Mouse (Mus musculus) CH12.LX (cell line): ENCODE data around the gene Phrf1. TPM values are rescaled to one million over a fixed set of nuclear protein-coding genes. Genes with fewer than 3 reads are reported as not detected.
A peak's percentile ranks its signal among the peaks of the same experiment; 100 is the strongest.

ENCODE experiments used
- DNase-seq: peaks from one replicate; pipeline ENCODE4 v3.0.0-alpha.2; 2013; ENCODE audit errors: extremely low read depth
- H3K27ac ChIP-seq: 2 replicates; pipeline ENCODE4 v1.5.1; 2012; ENCODE audit warnings: low read depth, mild to moderate bottlenecking, control low read depth, moderate library complexity; ENCODE audit not compliant: insufficient read depth
- H3K27me3 ChIP-seq: replicated peaks from 2 replicates; pipeline ENCODE3; 2012; ENCODE audit warnings: inconsistent platforms
- H3K36me3 ChIP-seq, 2 experiments: replicated peaks in 1 of 2; 2 replicates each; pipeline versions ENCODE3 to v1.6.1; 2012; ENCODE audit warnings: inconsistent platforms in 1 of 2, low read length in 1 of 2, mild to moderate bottlenecking in 1 of 2, mixed read lengths in 1 of 2, moderate library complexity in 1 of 2; ENCODE audit not compliant: control insufficient read depth in 1 of 2, insufficient read depth in 1 of 2
- H3K4me1 ChIP-seq, 2 experiments: 2 replicates each; pipeline ENCODE4 v1.6.1; 2012; ENCODE audit warnings: inconsistent platforms in 1 of 2, moderate library complexity in 1 of 2; ENCODE audit not compliant: insufficient read depth in 2 of 2, control insufficient read depth in 1 of 2
- H3K4me2 ChIP-seq: 2 replicates; pipeline ENCODE4 v1.6.1; 2012; ENCODE audit warnings: low read depth, mild to moderate bottlenecking, control low read depth; ENCODE audit not compliant: poor library complexity, insufficient read depth, severe bottlenecking
- H3K4me3 ChIP-seq, 3 experiments: fragments of 150-350 bp in 1 of 3; sonication (generic) in 1 of 3; replicated peaks in 1 of 3; 2 replicates each; pipeline versions ENCODE3 to v1.5.1; 2011 to 2012; ENCODE audit warnings: low read depth in 2 of 3, low read length in 2 of 3, mild to moderate bottlenecking in 2 of 3, moderate library complexity in 2 of 3, control low read depth in 1 of 3, improper control_type of control experiment in 1 of 3, inconsistent platforms in 1 of 3, mixed read lengths in 1 of 3; ENCODE audit not compliant: poor library complexity in 1 of 3
- H3K79me2 ChIP-seq: replicated peaks from 2 replicates; pipeline ENCODE4 v1.6.1; 2012; ENCODE audit warnings: mild to moderate bottlenecking, moderate library complexity; ENCODE audit not compliant: control insufficient read depth, poor library complexity, insufficient read depth, severe bottlenecking; ENCODE audit errors: extremely low read depth
- H3K9ac ChIP-seq: 2 replicates; pipeline ENCODE4 v1.6.1; 2012; ENCODE audit warnings: low read depth, mild to moderate bottlenecking, control low read depth, moderate library complexity; ENCODE audit not compliant: insufficient read depth
- H3K9me3 ChIP-seq: replicated peaks from 2 replicates; pipeline ENCODE3; 2012; ENCODE audit warnings: low read length, inconsistent platforms, mixed read lengths
- BHLHE40 ChIP-seq: IDR thresholded peaks from 2 replicates; pipeline ENCODE4 v1.6.1; 2011; ENCODE audit warnings: mild to moderate bottlenecking, low read depth, low read length, improper control_type of control experiment
- ELF1 ChIP-seq: IDR thresholded peaks from 2 replicates; pipeline ENCODE4 v1.6.1; 2014; ENCODE audit warnings: low read depth, mild to moderate bottlenecking, inconsistent platforms, low read length, improper control_type of control experiment
- ETS1 ChIP-seq: conservative IDR thresholded peaks from 2 replicates; pipeline ENCODE4 v1.6.1; 2012; ENCODE audit warnings: low read depth, mild to moderate bottlenecking, inconsistent platforms, low read length, improper control_type of control experiment, moderate library complexity
- MAFK ChIP-seq: IDR thresholded peaks from 2 replicates; pipeline ENCODE4 v1.6.1; 2011; ENCODE audit warnings: low read length, improper control_type of control experiment; ENCODE audit not compliant: insufficient replicate concordance
- MAX ChIP-seq: IDR thresholded peaks from 2 replicates; pipeline ENCODE4 v1.6.1; 2011; ENCODE audit warnings: low read length, improper control_type of control experiment
- MAZ ChIP-seq: IDR thresholded peaks from 2 replicates; pipeline ENCODE4 v1.6.1; 2012; ENCODE audit warnings: low read depth, mild to moderate bottlenecking, inconsistent platforms, low read length, improper control_type of control experiment, moderate library complexity
- MYC ChIP-seq: IDR thresholded peaks from 2 replicates; pipeline ENCODE4 v1.6.1; 2011; ENCODE audit warnings: low read depth, mild to moderate bottlenecking, improper control_type of control experiment, low read length
- NRF1 ChIP-seq: IDR thresholded peaks from 2 replicates; pipeline ENCODE4 v1.6.1; 2014; ENCODE audit warnings: low read depth, mild to moderate bottlenecking, inconsistent platforms, low read length, improper control_type of control experiment, moderate library complexity
- RCOR1 ChIP-seq: conservative IDR thresholded peaks from 2 replicates; pipeline ENCODE4 v1.6.1; 2012; ENCODE audit warnings: low read depth, mild to moderate bottlenecking, inconsistent platforms, low read length, improper control_type of control experiment
- SIN3A ChIP-seq: IDR thresholded peaks from 2 replicates; pipeline ENCODE4 v1.6.1; 2012; ENCODE audit warnings: low read length, improper control_type of control experiment, inconsistent platforms
- TBP ChIP-seq: conservative IDR thresholded peaks from 2 replicates; pipeline ENCODE4 v1.6.1; 2011; ENCODE audit warnings: low read depth, low read length, improper control_type of control experiment
- TCF12 ChIP-seq: IDR thresholded peaks from 2 replicates; pipeline ENCODE4 v1.6.1; 2014; ENCODE audit warnings: low read depth, mild to moderate bottlenecking, inconsistent platforms, low read length, improper control_type of control experiment
- USF2 ChIP-seq: conservative IDR thresholded peaks from 2 replicates; pipeline ENCODE4 v1.6.1; 2011; ENCODE audit warnings: low read depth, low read length, improper control_type of control experiment
- ZKSCAN1 ChIP-seq: IDR thresholded peaks from 2 replicates; pipeline ENCODE4 v1.6.1; 2012; ENCODE audit warnings: low read depth, inconsistent platforms, low read length, improper control_type of control experiment, borderline replicate concordance
- ZNF384 ChIP-seq: IDR thresholded peaks from 2 replicates; pipeline ENCODE4 v1.6.1; 2012; ENCODE audit warnings: low read depth, low read length, improper control_type of control experiment, inconsistent platforms
- dilution Hi-C: fragments of 300-500 bp; cut with MboI; formaldehyde crosslinking; loops from 2 replicates; pipeline ENCODE4 v1.14.3; 2020; ENCODE audit warnings: low sequenced_read_pairs; ENCODE audit not compliant: extremely low pct_unique_long_range_greater_than_20kb, extremely low pct_ligation_motif_present
- in situ Hi-C: fragments of 300-500 bp; cut with MboI; formaldehyde crosslinking; loops from 3 replicates; pipeline ENCODE4 v1.14.3; 2019; ENCODE audit warnings: low sequenced_read_pairs, low pct_ligation_motif_present, low pct_unique_long_range_greater_than_20kb, mixed read lengths
- polyA plus RNA-seq: library from polyadenylated mRNA; unstranded; fragments of >175 nt; gene quantifications from 2 replicates; pipeline ENCODE4 v1.2.1, GENCODE M21; 2012; ENCODE audit warnings: low read depth; ENCODE audit not compliant: insufficient read length
- total RNA-seq, 2 experiments: library from RNA; depleted of rRNA; stranded (reverse); fragments of 300-350 nt in 1 of 2; fragments of >200 nt in 1 of 2; gene quantifications; 2 replicates each; pipeline ENCODE4 v1.2.3; 2012 to 2014

Phrf1 gene
- total and polyA plus RNA-seq, 3 experiments = 22.4 to 59.2 (median 52.5) TPM

DNA sequence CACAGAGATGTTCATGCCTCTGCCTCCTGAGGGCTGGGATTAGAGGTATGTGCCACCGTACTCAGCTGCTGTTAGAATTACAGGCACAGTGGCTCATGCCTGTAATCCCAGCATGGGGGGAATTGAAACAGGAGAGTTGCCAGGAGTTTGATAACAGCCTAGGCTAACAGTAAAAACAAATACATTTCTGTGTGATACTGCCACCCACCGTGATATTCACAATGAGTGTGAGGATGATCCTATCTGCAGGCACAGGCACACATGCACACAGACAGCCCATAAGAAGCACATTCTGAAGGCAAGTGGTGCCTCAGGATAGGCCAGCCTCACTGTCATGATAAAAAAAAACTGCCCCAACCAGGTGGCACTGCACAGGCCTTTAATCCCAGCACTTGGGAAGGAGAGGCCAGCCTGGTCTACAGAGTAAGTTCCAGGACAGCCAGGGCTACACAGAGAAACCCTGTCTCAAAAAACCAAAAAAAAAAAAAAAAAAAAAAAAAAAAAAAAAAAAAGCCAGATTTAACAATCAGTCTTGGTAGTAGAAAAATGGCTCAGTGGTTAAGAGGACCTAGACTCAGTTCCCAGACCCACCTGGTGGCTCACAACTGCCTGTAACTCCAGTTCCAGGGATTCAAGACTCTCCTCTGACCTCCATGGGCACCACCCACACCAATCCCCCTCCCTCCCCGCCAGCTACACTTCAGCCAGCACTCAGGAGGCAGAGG lies 69.5 kb downstream of the Phrf1 start:
- no peaks in the 10 kb centered on the region for H3K79me2 ChIP-seq
- in situ Hi-C loops = no loop called here
- peaks cover 31 to 60% of the 10 kb centered on the region in 2 experiments for H3K36me3 ChIP-seq
- H3K9ac ChIP-seq = no peak overlapping the region
- H3K27me3 ChIP-seq = no peaks in the 10 kb centered on the region
- DNase-seq = no peak
- dilution Hi-C loops = no loop called here
- peaks cover 0 to 10% of the 10 kb centered on the region in 2 experiments; a peak in 2 of 4 replicates for H3K4me1 ChIP-seq
- H3K4me3 ChIP-seq = no peak overlapping the region
- TF ChIP-seq ZNF384 = peak; percentile 30; the same call in 1 of the 2 replicates
- no peak for TF ChIP-seq RCOR1
- H3K27ac ChIP-seq = no peak overlapping the region
- H3K4me2 ChIP-seq = no peak overlapping the region
- H3K9me3 ChIP-seq = no peaks in the 10 kb centered on the region

DNA sequence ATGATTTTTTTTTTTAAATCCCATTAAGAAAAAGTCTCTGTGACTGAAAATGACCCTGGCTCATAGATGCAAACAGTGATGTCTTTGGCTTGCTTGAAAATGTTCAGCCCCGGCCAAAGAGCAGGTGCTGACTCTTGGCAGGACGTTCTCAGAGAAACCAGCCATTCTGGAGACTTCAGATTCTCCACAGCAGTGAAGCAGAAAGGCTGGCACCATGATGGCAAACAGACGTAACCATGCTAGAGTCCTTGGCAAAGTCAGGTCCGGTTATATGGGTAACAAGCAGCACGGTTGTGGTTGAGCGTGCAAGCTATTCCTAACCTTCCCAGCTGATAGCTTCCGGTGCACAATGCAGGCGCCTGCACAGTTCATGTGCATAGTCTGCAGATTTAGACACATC lies 70.6 kb downstream of the Phrf1 start:
- no peak for TF ChIP-seq TBP
- TF ChIP-seq ZKSCAN1 = no peak
- TF ChIP-seq ETS1 = no peak
- no peak for TF ChIP-seq ELF1
- TF ChIP-seq BHLHE40 = no peak
- TF ChIP-seq MYC = no peak
- TF ChIP-seq TCF12 = no peak
- TF ChIP-seq MAFK = no peak
- no peak for TF ChIP-seq SIN3A
- TF ChIP-seq NRF1 = no peak
- no peak for TF ChIP-seq MAX
- TF ChIP-seq MAZ = no peak
- no peak for TF ChIP-seq USF2
- Histone ChIP-seq H3K9ac (no peak overlapping the region), H3K4me2 (no peak overlapping the region), H3K4me3 (no peak overlapping the region), H3K79me2 (no peaks in the 10 kb centered on the region), H3K27ac (no peak overlapping the region), H3K36me3 (peaks cover 37 to 70% of the 10 kb centered on the region in 2 experiments), H3K4me1 (peaks cover 0 to 14% of the 10 kb centered on the region in 2 experiments; a peak in 2 of 4 replicates), H3K9me3 (no peaks in the 10 kb centered on the region), H3K27me3 (no peaks in the 10 kb centered on the region)
- no peak for DNase-seq
- dilution Hi-C loops = no loop called here
- in situ Hi-C loops = no loop called here
